Mouse (Mus musculus): ENCODE data around the gene Rhob.
A peak's percentile ranks its signal among the peaks of the same experiment; 100 is the strongest.

The Rhob gene

GRCm38 (mm10) chr12:8502546-8502945 lies 2.7 kb upstream of the Rhob start:
- DNase-seq, result no peak

GRCm38 (mm10) chr12:8501571-8502305 lies 1.9 kb upstream of the Rhob start:
- DNase-seq, result no peak

GRCm38 (mm10) chr12:8500597-8501570 lies 1.1 kb upstream of the Rhob start:
- no peak for DNase-seq

- peak in 1 of 2 experiments; percentile 7 for DNase-seq
These were observed 573 bp downstream of the Rhob start for GRCm38 (mm10) chr12:8499001-8499870.

GRCm38 (mm10) chr12:8498591-8499000 lies 1.2 kb downstream of the Rhob start:
- no peak for DNase-seq

GRCm38 (mm10) chr12:8498148-8498571 lies 1.6 kb downstream of the Rhob start:
- no peak for DNase-seq

GRCm38 (mm10) chr12:8497314-8497706 lies 2.5 kb downstream of the Rhob start:
- DNase-seq, result no peak

- DNase-seq, result no peak
These were observed 3.0 kb downstream of the Rhob start for GRCm38 (mm10) chr12:8496679-8497313.

GRCm38 (mm10) chr12:8495881-8496678 lies 3.7 kb downstream of the Rhob start:
- DNase-seq, result peak in 1 of 2 experiments; percentile 15

- no peak for DNase-seq
These were observed 5.1 kb downstream of the Rhob start for GRCm38 (mm10) chr12:8494675-8495074.

- DNase-seq, result no peak
These were observed 6.4 kb downstream of the Rhob start for GRCm38 (mm10) chr12:8493386-8493785.

- no peak for DNase-seq
These were observed 10.7 kb downstream of the Rhob start for GRCm38 (mm10) chr12:8489098-8489497.

GRCm38 (mm10) chr12:8488652-8488980 lies 11.2 kb downstream of the Rhob start:
- no peak for DNase-seq

- no peak for DNase-seq
These were observed 11.7 kb downstream of the Rhob start for GRCm38 (mm10) chr12:8487959-8488651.

GRCm38 (mm10) chr12:8487281-8487680 lies 12.5 kb downstream of the Rhob start:
- DNase-seq, result no peak

GRCm38 (mm10) chr12:8485247-8485646 lies 14.6 kb downstream of the Rhob start:
- DNase-seq, result no peak

GRCm38 (mm10) chr12:8482169-8482568 lies 17.6 kb downstream of the Rhob start:
- no peak for DNase-seq

- no peak for DNase-seq
These were observed 24.9 kb downstream of the Rhob start for GRCm38 (mm10) chr12:8474836-8475387.

GRCm38 (mm10) chr12:8472591-8473358 lies 27.0 kb downstream of the Rhob start:
- no peak for DNase-seq

GRCm38 (mm10) chr12:8472051-8472450 lies 27.8 kb downstream of the Rhob start:
- no peak for DNase-seq

All from thymus, adult 18-20 months (tissue).